Mouse (Mus musculus): Measurements from ENCODE around the gene Abcf3.

Gene Abcf3

DNA sequence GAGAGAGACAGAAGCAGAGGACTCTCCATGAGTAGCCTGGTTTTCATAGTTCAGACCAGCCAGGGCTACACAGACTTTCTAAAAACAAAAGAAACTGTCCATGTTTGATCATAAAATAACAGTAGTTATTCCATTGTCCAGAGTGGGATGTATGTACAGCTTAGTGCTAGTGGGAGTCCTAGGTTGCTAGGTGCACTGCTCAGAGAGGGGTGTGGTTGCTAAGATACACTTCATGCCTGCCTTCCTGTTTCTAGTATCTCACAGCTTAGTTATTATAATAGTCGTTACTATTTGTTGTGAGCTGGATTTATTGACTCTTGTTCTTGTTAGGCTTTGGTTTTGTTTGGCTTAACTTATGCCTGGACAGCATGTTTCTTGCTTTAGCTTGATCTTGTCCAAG lies 16.7 kb downstream of the Abcf3 start:
- DNase-seq (ENCODE audit: low read depth, low spot score): no peak
- Histone ChIP-seq H3K36me3 (ENCODE audit: control insufficient read depth, insufficient read depth, low read length, poor library complexity, severe bottlenecking) (0 out of 2 replicates have a peak, but pooled peaks cover 3% of the 10 kb centered on the region), H3K27me3 (ENCODE audit: control insufficient read depth, insufficient read depth, low read length, poor library complexity, severe bottlenecking) (no peaks in the 10 kb centered on the region)

DNA sequence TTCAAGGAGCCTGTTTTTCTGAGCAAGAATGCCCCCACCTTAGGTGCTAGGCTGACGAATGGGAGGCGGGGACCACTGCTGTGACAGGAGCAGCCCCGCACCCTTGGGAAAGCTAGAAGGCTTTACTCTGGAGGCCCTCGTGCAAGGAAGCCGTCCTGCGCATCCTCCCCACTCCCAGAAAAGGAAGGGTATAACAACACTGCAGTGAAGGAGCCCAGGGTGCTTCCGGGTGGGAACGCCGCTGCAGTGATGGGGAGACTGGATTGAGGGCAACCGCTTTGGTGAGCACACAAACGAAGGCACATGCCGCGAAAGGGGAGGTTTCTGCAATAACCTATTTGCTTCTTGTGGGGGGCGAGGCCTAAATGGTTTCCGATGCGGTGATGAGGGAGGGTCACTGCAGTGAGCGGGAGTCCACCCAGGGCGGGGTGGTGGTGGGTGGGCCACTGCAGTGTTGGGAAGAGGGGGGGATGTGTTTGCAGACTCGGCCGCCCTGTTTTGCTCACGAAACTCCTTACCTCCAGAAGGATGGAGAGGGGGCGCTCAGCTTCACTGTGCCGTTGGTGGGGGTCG lies 41.1 kb downstream of the Abcf3 start, which contains the start of gene Vwa5b2:
Gene Vwa5b2 (plus strand): TSS at position 106 of the 573 bp plus-strand sequence.
- 0 out of 2 replicates have a peak, but pooled peaks cover 1% of the 10 kb centered on the region for H3K27me3 ChIP-seq (ENCODE audit: control insufficient read depth, insufficient read depth, low read length, poor library complexity, severe bottlenecking)
- no peak for DNase-seq (ENCODE audit: low read depth, low spot score)
- H3K36me3 ChIP-seq (ENCODE audit: control insufficient read depth, insufficient read depth, low read length, poor library complexity, severe bottlenecking): no peaks in the 10 kb centered on the region

DNA sequence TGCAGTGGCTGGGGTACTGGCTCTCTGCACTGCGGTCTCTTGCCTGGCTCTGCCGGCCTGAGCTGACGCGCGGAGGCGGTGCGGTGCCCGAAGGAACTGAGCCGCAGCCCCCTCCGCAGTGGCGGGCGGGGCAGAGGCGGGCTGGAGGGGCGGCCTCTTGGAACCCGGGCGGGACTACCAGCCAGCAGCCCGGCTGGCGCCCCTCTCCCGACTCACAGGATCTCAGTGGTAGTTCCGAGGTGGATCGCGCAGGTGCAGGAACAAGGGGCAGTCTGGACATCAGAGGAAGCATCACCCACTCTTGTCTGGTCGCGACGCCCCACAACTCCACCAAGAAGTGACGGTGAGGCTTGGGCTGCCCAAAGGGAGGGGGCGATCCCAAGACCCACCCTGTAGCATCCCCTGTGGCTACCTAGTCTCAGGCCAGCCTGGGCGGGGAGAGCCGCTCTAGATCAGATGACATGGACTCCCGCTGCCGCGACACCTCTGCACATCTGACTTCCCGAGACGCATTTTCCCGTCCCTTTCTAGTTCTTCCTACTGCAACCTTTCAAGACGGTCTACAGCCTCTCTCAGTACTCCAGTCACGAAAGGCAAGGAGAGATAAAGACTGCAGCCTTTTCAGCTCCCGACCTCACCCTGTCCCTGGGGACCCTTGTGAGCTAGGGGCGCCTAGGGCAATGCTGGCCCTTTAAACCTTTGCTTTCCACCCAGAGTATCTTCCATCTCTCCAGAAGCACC lies 41.7 kb downstream of the Abcf3 start:
- Histone ChIP-seq H3K27me3 (ENCODE audit: control insufficient read depth, insufficient read depth, low read length, poor library complexity, severe bottlenecking) (0 out of 2 replicates have a peak, but pooled peaks cover 1% of the 10 kb centered on the region), H3K36me3 (ENCODE audit: control insufficient read depth, insufficient read depth, low read length, poor library complexity, severe bottlenecking) (no peaks in the 10 kb centered on the region)
- DNase-seq (ENCODE audit: low read depth, low spot score): no peak

DNA sequence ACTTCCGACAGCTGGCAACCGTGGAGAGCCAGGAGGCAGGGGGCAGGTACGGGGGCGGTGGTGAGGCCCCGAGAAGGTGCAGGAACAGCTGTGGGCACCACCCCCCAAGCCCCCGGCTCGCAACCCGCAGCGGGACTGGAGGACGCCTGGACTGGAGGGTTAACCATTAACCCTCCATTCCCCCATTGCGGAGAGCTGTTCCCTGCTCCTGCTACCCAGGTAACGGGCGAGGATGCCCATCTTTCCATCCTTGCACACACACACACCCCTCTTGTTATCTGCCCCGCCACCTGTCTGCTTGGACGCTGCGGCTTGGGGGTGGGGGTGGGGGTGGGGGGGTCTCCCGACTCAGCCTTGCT lies 42.3 kb downstream of the Abcf3 start:
- no peaks in the 10 kb centered on the region for H3K36me3 ChIP-seq (ENCODE audit: control insufficient read depth, insufficient read depth, low read length, poor library complexity, severe bottlenecking)
- no peak for DNase-seq (ENCODE audit: low read depth, low spot score)
- 0 out of 2 replicates have a peak, but pooled peaks cover 1% of the 10 kb centered on the region for H3K27me3 ChIP-seq (ENCODE audit: control insufficient read depth, insufficient read depth, low read length, poor library complexity, severe bottlenecking)

DNA sequence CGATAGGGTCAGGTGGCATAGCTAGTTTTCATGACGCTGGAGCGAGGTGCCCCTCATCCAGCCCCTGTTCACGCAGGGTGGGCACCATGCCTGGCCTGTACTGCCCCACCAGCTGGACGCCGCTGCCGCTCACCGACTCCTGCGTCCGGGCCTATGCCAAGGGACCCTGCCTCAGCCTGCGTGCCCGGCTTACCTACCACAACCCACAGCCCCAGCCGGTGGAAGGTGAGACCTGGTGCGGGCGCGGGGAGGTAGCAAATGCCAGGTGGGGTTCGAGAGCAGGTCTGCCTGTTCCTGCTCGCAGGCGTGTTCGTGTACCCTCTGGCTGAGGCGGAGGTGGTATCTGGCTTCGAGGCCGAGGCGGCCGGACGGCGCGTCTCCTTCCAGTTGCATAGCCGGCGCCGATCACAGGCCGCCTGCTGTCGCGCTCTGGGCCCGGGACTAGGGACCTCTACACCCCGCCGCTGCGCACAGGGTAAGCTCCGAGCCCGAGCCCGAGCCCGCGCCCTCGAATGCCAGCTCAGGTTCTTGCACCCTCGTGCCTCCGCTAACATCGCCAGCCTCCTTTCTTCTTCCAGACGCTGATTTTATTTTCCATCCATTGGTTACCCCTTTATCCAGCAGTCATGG lies 42.8 kb downstream of the Abcf3 start:
- DNase-seq (ENCODE audit: low read depth, low spot score): no peak
- 0 out of 2 replicates have a peak, but pooled peaks cover 1% of the 10 kb centered on the region for H3K27me3 ChIP-seq (ENCODE audit: control insufficient read depth, insufficient read depth, low read length, poor library complexity, severe bottlenecking)
- H3K36me3 ChIP-seq (ENCODE audit: control insufficient read depth, insufficient read depth, low read length, poor library complexity, severe bottlenecking): no peaks in the 10 kb centered on the region

DNA sequence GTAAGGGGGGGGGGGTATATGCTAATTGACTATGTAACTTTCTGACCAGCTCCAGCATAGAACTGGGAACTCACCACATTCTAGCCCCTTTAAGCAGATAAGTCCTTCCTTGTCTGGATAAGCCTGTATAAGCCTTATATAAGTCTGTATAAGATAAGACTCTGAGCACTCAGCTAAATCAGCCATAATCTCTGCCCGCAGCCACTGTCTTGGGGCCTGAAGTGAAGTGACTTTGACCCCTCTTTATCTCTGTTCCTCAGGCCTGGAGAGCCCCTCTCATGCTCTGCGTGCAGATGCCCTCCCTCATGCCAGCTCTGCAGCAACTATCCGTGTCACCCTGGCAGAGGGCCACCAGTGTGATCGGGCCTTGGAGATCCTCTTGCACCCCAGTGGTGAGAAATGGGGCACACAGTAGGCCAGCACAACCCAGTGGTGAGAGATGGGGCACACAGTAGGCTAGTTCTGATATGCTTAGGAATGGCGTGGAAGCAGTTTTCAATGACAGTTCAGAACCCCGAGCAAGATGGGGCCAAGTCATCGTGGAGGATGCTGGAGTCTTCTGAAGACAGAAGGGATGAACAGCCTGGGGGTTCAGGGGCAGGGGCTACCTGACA lies 46.8 kb downstream of the Abcf3 start:
- Histone ChIP-seq H3K27me3 (ENCODE audit: control insufficient read depth, insufficient read depth, low read length, poor library complexity, severe bottlenecking) (0 out of 2 replicates have a peak, but pooled peaks cover 1% of the 10 kb centered on the region), H3K36me3 (ENCODE audit: control insufficient read depth, insufficient read depth, low read length, poor library complexity, severe bottlenecking) (no peaks in the 10 kb centered on the region)
- DNase-seq (ENCODE audit: low read depth, low spot score): no peak

DNA sequence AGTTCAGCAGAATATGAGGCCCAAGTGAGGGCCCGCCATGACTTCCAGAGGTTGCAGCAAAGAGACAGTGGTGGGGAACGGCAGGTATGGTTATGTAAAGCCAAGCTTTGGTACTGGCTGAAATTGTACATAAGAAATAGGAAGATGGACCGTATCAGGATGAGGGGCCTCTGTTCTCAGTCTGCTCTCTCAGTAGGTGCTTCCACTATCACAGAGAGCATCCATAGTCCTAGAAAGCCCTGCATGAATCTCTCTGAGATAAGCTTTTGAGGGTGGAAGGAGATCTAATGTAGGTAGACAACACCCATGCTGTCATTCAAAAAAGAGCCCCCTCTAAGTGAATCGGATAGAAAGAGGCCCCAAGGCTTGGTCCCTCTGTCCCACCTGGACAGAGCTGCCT lies 47.4 kb downstream of the Abcf3 start:
- no peak for DNase-seq (ENCODE audit: low read depth, low spot score)
- Histone ChIP-seq H3K27me3 (ENCODE audit: control insufficient read depth, insufficient read depth, low read length, poor library complexity, severe bottlenecking) (0 out of 2 replicates have a peak, but pooled peaks cover 4% of the 10 kb centered on the region), H3K36me3 (ENCODE audit: control insufficient read depth, insufficient read depth, low read length, poor library complexity, severe bottlenecking) (no peaks in the 10 kb centered on the region)

DNA sequence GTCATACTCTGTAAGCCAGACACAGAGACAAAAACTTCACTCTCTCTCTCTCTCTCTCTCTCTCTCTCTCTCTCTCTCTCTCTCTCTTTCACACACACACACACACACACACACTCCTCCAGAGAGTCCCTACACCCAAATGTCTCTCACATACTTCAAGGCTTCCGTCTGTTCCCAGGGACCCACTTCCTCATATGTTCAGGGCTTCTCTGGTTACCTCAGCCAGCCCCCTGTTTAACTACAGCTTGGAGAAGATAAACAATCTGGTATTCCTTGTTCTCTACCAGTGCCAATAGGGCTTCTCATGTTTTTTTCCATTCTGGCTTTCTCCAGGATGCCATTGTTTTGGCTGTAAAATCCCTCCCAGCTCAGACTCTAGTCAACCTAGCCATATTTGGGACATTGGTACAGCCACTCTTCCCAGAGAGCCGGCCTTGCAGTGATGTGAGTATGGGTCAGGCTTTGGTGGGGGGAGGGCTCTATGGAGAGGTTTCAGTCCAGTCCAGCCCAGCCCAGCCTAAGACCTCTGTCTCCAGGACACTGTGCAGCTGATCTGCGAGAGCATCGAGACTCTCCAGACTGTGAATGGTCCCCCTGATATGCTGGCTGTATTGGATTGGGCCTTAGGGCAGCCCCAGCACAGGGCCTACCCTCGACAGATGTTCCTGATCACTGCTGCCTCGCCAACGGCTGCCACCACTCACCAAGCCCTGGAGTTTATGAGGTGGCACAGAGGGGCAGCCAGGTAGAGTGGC lies 48.5 kb downstream of the Abcf3 start:
- Histone ChIP-seq H3K36me3 (ENCODE audit: control insufficient read depth, insufficient read depth, low read length, poor library complexity, severe bottlenecking) (no peaks in the 10 kb centered on the region), H3K27me3 (ENCODE audit: control insufficient read depth, insufficient read depth, low read length, poor library complexity, severe bottlenecking) (0 out of 2 replicates have a peak, but pooled peaks cover 2% of the 10 kb centered on the region)
- no peak for DNase-seq (ENCODE audit: low read depth, low spot score)

DNA sequence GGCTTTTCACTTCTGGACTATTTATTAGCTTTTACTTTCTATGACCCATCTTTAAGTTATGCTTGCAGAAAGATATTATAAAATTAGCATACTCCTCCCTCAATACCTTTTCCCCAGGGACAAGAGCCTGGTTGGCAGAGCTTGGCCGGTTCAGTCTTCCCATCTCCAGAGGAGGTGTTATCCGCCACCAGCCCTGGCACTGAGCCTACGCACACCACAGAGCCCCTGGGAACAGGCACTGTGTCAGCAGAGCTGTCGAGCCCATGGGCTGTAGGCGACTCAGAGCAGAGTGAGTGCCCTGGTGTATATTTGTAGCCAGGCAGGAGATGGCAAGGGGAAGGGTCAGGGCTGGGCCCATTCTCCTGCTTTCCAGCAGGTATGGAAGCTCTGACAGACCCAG lies 52.1 kb downstream of the Abcf3 start:
- DNase-seq (ENCODE audit: low read depth, low spot score): no peak
- 0 out of 2 replicates have a peak, but pooled peaks cover 2% of the 10 kb centered on the region for H3K27me3 ChIP-seq (ENCODE audit: control insufficient read depth, insufficient read depth, low read length, poor library complexity, severe bottlenecking)
- H3K36me3 ChIP-seq (ENCODE audit: control insufficient read depth, insufficient read depth, low read length, poor library complexity, severe bottlenecking): no peaks in the 10 kb centered on the region

DNA sequence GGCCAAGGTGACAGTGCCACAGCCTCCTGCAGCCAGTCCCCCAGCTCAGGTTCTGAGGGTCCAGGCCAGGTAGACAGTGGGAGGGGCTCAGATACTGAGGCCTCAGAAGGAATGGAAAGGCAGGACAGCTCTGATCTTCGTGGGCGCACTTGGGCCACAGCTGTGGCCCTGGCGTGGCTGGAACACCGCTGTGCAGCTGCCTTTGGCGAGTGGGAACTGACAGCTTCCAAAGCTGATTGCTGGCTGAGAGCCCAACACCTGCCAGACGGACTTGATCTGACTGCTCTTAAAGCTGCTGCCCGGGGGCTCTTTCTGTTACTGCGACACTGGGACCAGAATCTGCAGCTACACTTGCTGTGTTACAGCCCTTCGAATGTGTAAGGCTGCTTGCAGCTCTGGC lies 56.3 kb downstream of the Abcf3 start:
- H3K27me3 ChIP-seq (ENCODE audit: control insufficient read depth, insufficient read depth, low read length, poor library complexity, severe bottlenecking): 0 out of 2 replicates have a peak, but pooled peaks cover 2% of the 10 kb centered on the region
- no peaks in the 10 kb centered on the region for H3K36me3 ChIP-seq (ENCODE audit: control insufficient read depth, insufficient read depth, low read length, poor library complexity, severe bottlenecking)
- DNase-seq (ENCODE audit: low read depth, low spot score): no peak

DNA sequence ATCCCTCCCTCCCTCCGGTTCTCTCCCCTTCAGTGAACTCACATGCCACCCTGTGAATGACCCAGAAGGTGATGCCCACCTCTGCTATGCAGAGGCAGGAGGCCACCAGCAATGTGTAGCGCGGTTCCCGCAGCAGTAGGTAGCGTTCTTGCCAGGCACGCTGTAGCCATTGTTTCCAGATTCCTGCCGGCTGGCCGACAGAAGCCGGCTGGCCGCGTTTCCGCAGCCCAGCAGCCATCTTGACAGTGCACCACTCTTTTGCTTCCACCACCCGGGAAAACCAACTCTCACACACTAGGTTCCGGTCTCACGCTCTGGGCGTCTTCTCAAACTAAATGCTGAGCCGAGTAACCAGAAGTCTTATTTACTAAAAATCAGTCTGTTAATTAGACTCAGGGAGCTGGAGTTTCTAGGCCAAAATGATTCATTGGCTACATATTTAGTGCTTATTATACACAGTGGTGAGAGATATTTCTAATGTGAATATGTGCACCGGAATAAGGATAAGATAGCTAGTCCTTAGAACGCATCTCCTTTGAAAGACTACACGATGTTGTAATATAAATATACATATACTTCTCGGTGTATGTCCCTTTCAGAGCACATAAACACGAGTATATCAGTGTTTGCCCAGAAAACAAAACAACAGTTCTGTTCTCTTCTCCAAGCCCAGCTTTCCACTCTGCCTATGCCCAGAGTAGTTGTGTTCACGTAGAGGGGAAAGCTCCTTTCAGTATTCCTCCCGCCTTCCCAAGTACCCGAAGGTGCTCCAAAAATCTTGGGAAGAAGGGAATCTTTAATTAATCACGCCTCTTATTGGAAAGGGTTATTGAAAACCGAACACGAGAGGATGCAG lies 62.4 kb downstream of the Abcf3 start:
- peak; percentile 88 for DNase-seq (ENCODE audit: low read depth, low spot score)
- Histone ChIP-seq H3K27me3 (ENCODE audit: control insufficient read depth, insufficient read depth, low read length, poor library complexity, severe bottlenecking) (no peaks in the 10 kb centered on the region), H3K36me3 (ENCODE audit: control insufficient read depth, insufficient read depth, low read length, poor library complexity, severe bottlenecking) (no peaks in the 10 kb centered on the region)

All from splenic B cell, adult 2 months (primary cell).